Mouse (Mus musculus) heart, adult 18-20 months (tissue): ENCODE results near the gene Slc22a14. TPM values are rescaled to one million over a fixed set of nuclear protein-coding genes. Genes with fewer than 3 reads are reported as not detected.
"Not testable (repeated sequence)": the region's sequence is repeated elsewhere in the genome, so short reads cannot be mapped to it uniquely, and the experiment has no call there.

Experiments used
- DNase-seq, 2 experiments: peaks; one replicate each; pipeline ENCODE4 v3.0.0; 2021 to 2022; ENCODE audit warnings: mixed read lengths in 1 of 2
- long read RNA-seq, 2 experiments: library from polyadenylated mRNA; stranded (forward); transcript quantifications; one replicate each; pipeline ENCODE4 v2.0.0; 2021
- total RNA-seq, 2 experiments: library from RNA; stranded (reverse); gene quantifications; 2 replicates each; pipeline ENCODE4 v1.2.3; 2021

Slc22a14 gene
- not detected for total RNA-seq
- long read RNA-seq, experiment 1: 0 reads
- long read RNA-seq, experiment 2, partial matches to known transcripts: 1 of 3 reads
- long read RNA-seq, experiment 2, other reads (novel, unspliced or antisense): 2 of 3 reads

DNA sequence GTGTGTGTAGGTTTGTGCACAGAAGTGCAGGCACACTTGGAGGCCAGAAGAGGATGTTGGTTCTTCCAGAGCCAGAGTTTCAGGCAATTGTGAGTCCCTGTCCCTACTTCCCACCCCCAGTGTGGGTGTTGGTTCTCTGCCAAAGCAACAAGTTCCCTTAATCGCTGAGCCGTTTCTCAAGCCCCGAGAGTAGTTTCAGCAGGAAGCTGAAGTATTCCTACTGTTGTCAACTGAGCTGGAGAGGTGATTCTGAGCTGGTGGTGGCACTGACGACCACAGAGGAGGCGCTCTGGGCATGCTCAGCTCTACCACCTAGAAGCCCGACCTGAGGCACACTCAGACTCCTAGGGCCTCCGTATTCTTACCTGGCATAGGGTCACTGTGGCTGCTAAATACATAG, at the start of gene Slc22a14:
Gene Slc22a14 (minus strand): TSS at position 270 of the 400 bp plus-strand sequence.
- peak in 1 of 2 experiments; percentile 57 for DNase-seq

DNA sequence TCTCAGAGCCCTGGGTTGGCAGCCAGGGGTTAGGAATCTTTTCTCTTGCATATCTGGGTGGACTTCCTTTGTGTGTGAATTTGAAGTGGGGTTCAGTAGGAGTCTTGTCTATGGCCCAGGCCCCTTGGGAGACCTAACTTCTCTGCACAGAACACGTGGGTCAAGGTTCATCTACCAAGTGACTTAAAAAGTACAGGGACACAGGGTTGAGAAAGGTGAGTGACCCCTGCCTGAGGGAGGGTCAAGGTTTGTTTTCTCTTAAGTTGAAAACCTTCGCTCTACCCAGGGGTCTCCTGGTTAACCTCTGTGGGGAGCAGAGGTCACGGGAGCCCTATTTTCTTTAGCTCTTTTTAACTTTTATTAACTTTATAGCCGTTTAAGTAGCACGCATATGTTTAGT, 44.5 kb upstream of the Slc22a14 start:
- DNase-seq: no peak

DNA sequence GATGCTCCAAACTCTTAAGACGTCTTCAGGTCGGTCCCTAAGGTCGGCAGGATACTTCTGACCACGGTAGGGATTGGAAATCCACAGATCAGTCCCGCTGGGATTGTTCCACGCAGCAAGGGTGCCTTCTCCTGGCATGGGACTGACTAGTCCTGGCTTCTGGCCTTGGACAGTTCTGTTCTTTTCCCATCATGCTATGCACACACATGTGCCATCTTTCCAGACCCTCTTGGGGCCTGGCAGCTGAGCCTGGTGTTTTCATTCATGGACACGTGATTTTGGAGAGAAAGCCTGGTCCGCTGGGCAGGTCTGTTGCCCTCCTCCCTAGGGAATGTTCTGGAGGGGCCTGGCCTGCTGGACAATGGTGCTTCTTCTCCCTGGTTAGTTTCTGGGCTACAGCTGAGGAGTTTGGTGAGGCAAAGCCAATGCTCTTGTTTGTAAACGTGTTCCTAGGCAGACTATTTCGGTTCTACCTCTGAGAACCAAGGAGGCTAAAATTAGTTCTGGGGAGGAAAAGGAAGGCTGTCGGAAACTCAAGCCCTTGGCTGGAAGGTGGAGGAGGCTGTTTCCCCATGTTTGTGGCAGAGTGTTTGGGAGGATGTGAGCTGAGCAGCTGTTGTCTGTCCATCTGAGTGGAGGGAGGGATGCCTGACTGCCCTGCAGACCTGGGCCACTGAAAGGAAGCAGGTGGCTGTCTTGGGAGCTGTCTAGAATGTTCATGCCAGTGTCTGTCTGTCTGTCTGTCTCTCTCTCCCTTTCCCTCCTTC, 43.7 kb upstream of the Slc22a14 start:
- peak; percentile 35 to 36 for DNase-seq

DNA sequence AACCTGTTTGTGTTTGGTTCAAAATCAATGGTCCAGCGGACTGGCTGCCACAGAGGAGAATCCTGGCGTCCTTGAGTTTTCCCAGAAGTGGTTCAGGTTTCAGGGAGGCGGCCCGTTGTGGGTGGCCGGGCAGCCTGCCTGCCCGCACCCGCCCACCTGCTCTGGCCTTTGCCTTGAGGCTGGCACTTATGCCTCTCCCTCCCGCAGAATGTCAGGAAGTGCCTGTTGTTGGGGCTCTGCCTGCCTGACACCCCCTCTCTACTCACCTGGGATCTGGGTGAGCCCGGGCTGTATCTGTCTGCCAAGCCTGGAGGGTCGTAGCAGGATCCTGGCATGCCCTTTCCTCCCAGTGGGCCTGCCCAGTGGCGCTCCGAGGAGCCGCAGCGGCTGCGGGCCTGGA, 42.5 kb upstream of the Slc22a14 start:
- DNase-seq: peak in 1 of 2 experiments; percentile 17

DNA sequence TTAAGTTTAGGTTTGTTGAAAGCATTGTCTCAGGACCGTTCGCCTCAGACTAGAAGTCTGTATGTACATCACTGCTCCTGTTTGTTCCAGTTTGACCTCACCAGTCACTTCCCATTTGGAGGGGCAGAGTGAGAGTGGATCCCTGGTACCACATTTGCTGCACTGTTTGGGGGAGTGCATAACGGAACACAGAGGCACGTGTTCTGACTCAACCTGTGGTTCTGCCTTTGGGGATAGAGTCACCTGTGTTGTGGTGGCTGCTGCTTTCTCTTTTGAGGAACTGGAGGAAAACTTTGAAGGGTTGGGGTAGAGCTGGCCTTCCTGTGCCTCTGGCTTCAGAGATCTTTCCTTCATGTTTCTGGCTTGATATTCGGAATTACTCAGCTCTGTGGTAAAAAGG, 38.7 kb upstream of the Slc22a14 start:
- no peak for DNase-seq

DNA sequence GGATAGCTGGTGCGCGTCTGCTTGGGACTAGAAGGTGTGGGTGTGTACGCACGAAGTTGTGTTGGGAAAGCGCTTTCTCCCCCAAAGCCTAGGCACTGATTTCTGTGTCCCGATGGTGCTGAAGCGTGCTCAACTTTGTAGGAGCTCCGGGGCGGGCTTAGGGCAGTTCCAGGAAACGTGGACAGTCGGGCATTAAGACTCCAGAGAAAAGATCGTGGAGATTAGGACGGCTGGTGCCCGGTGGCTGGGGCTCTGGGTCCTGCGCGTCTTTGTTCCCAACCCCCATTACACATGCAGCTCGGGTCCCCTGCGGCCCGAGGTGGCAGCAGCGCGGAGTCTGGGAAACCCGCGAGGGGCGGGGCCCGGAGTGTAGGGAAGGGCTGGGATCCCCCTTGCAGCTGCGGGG, 37.9 kb upstream of the Slc22a14 start:
- peak; percentile 46 to 58 for DNase-seq

DNA sequence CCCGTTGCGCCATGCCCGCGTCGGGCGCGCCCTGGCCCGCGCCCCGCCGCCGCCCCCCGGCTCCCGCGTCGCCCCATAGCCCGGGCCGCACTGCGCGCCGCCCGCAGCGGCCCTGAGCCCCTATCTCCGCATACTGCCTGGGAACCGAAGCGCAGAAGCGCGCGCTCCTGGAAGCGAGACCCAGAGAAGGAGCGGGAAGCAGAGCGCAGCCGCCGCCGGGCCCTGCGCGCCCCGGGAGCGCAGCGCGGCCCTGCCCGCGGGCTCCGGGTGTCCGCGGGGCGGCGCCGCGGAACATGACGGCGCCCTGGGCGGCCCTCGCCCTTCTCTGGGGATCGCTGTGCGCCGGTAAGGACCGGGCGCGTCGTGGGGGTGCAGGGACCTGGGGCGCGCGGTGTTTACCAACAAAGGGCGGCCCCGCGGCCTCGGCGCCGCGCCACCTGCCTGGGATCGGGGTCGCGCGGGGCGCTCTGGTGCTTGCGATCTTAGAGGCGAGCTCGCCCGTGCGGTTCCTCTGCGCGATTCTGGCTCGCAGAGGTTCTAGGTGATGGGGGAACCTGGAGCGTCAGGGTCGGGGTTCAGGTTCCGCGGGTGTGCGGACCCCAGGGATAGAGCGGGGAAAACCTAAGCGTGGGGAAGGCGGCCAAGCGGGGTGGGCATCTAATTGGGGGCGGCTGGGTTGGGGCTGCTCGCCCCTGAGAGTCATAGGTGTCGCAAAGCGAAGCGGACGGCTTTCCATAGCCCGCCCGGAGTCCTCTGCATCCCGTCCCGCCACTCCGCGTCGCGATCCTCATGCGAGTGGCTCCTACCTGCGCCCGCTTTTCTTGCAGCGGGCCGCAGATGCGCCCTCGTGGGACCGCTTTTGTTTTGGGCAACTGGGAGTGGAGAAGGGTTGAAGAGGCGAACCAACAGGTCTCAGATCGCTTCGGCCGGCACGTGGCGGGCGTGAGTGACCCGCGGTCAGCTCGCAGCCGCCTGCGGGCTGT, 37.2 kb upstream of the Slc22a14 start:
- peak; percentile 33 to 69 for DNase-seq

DNA sequence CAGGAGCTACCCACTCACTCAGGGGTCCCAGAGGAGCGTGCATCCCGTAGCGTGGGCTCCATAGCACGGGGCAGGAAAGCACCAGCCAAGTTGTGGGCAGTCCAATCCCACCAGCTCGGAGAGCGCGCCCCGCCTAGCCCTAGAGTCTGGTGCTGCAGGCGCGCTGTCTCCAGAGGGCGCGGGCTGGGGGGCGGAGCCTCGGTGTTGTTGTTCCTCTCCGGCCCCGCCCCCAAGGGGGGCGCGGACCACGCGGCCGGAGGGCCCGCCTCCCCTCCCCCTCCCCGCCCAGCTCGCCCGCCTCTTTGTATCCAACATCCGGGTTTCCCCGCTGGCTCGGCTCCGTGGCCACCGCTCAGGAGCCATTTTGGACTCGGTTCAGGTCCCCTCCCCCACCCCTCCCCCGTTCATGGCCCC, 36.5 kb upstream of the Slc22a14 start, which contains the start of gene Acvr2b:
Gene Acvr2b (plus strand): TSS at position 318 of the 414 bp plus-strand sequence.
- DNase-seq: peak; percentile 95 to 96

DNA sequence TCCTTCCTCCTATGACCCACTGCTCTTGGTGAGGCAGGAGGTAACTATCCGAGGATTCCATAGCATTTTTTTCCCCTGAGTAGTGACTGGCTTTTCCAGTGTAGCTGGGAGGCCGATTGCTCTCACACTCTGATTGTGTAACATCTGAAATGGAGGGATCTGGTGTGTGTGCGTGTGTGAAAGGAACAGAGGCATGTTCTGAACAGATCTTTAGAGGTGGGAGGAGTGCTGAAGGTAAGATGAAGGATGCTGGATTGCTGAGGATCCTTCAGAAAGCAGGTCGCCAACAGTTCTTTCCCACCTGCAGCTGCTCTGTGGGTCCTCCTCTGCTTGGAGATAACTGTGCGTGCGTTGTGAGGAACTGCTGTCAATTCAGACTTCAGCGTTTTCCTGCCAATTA, 36.0 kb upstream of the Slc22a14 start:
- DNase-seq: peak in 1 of 2 experiments; percentile 30

DNA sequence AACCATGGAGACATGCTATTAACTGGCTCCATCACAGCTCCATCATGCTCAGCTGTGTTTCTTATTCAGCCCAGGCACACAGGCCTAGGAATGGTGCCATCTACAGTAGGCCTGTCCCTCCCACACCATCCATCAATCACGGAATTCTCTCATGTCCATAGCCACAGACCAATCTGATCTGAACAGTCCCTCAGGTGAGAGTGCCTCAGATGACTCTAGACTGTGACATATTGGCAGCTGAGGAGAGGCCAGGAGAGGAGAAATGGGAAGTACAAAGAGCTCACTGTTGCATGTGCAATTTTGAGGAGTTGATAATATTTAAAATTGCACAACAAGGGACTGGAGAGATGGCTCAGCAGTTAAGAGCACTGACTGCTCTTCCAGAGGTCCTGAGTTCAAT, 29.5 kb upstream of the Slc22a14 start:
- DNase-seq: no peak

DNA sequence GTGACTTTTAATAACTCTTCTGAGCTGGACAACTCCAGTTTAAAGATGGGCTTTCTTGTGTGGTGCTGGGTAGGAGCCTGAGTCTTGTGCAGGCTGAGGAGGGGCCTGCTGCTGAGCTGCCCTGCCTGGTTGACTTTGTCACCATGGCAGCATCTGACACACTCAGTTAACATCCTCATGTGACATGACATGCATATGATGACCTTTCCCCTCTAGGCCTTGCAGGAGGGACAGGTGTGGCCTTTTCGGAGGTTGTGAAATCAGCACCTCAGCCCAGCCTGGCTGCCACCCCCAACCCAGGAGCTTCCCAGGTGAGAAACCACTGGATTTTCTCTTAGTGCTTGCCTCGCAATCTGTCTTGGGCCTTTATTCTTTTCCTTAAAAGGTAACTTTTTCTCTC, 24.9 kb upstream of the Slc22a14 start:
- DNase-seq: no peak

DNA sequence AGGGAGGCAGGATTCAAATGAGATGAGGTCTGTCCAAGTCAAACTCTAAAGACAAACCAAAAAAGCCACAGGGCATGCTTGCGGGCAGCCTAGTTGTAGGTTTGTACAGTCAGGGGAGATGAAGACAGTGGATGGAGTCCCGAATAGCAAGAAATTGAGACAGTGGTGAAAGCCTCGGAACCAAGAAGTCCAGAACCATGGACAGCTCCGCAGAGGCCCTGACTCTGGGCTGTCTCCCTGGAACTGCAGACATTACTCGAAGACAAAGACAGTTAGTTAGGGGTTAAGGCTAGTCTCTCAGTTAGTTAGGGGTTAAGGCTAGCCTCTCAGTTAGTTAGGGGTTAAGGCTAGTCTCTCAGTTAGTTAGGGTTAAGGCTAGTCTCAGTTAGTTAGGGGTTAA, 23.6 kb upstream of the Slc22a14 start:
- no peak for DNase-seq

DNA sequence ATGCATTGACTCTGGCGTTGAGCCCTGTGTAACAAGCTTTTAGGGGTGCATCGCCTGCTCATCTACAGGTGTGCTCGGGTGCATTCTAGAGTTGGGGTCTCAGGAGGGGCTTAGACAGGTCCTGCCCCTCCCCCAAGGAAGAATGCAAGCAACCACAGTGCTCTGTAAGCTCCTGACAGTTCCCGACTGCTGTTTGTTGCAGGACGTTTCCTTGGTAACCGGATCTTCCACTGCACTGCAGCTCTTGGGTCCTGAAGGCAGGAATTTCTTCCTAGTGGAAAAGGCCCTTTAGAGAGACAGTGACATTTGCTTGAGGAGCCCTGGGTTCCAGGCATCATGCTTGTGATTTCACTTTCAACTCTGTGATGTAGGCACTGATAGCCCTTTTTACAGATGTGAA, 17.2 kb upstream of the Slc22a14 start:
- DNase-seq: no peak

DNA sequence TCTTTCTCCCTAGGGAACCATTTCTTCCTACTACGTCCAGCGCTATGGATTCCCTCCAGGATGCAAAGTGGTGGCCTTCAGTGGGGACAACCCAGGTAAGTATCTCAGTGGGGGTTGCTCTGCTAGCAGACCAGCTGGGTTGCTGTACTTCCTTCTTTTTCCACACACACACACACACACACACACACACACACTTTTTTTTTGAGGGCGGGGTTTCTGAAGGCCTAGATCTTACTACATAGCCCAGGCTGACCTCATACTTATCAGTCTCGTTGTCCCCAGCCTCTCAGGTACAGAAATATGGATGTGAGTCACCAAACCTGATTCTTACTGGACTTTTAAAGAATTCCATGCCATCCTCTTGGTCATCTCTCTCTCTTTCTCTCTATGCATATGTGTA, 12.9 kb upstream of the Slc22a14 start:
- DNase-seq: no peak

DNA sequence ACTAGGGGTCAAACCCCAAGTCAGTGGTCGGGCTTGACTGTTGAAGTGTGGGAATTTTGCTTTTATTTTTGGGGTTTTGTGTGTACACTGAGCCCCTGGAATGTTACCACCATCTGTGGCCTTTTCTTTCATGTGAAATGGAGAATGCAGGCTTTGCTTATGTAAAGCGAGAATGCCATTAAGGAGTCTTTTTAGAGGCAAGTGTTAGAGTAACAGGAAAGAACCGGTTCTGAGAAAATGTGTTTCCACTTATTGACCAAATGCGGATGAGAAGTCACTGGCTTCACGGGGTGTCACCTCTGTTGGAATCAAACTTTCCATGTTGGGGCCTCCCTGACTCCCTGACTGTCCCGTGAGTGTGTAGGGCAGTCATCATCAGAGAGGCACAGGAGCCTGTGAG, 10.2 kb upstream of the Slc22a14 start:
- no peak for DNase-seq

DNA sequence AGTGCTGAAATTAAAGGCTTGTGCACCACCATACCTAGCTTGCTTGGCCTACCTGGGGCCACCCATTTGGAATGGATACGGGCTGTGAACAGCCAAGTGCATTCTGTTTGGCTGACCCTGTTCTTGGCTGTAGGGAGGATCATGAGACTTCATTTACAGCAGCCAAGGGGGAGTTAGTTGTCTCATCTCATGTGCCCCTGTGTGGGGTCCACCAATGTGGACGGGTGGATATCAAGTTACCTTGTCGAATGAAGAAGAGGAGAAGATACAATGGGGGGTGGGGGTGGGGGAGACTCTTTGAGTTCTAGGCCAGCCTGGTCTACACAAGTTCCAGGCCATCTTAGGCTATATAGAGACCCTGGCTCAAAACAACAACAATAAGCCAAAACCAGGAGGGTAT, 9.7 kb upstream of the Slc22a14 start:
- no peak for DNase-seq

DNA sequence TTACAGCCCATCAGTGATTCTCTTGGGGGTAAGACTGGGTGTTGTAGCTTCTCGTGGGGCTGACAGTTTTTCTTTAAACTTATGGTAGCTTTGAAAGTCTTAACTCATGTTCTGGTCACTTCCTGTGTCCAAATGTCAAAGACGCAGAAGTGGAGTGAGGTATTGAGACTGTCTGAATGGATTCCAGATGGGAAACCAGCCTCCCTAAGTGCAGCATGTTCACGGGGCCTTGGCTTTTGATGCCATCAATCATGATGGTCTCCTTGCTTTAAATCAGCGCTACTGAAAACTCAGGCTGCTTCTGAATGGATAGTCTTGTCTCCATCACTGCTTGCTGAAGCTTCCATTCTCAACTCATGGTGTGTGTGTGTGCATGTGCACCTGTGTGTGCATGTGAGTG, 5.9 kb upstream of the Slc22a14 start:
- no peak for DNase-seq

DNA sequence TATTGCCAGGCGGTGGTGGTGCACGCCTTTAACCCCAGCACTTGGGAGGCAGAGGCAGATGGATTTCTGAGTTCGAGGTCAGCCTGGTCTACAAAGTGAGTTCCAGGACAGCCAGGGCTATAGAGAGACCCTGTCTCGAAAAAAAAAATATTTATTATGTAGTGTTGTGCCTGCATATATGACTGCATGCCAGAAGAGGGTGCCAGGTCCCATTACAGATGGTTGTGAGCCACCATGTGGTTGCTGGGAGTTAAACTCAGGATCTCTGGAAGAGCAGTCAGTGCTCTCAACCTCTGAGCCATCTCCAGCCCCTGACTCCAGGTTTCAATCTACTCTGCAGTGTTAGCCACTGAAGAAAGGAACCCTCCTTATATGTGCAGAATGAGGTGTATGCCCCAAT, 5.4 kb upstream of the Slc22a14 start:
- not testable (repeated sequence) for DNase-seq

DNA sequence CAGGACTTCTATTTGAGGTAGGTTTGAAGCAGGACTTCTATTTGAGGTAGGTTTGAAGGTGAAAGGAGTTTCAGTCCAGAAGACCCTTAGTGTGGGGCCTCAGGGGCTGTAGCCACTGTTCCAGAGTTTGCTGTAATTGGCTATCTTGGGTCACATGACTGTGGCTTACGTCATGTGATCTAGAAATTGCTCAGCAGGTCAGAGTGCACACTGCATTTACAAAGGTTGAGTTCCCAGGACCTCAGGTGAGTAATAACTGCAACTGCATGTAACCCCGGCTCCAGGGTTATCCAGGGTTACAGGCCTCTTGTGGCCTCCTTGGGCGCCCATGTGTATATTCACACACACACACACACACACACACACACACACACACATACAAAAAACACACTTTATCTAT, 3.0 kb upstream of the Slc22a14 start:
- no peak for DNase-seq

DNA sequence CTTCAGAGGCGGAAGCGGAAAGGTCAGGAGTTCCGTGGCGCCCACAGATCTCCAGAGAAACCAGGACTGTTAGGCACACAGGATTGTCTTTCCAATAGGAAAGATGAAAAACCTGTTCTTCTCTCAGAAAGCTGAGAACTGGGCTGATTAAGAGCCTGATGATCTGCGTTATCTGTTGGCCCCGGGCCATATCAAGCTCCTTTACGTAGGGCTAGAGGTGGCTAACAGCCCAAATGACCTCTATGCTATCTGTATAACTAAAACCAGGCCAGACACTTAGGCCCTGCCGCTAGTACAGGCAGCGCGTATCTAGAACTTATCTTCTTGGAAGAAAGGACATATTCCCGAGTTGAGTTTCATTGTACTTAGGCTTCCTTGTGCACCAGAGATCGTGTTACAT, 2.1 kb downstream of the Slc22a14 start:
- DNase-seq: no peak

DNA sequence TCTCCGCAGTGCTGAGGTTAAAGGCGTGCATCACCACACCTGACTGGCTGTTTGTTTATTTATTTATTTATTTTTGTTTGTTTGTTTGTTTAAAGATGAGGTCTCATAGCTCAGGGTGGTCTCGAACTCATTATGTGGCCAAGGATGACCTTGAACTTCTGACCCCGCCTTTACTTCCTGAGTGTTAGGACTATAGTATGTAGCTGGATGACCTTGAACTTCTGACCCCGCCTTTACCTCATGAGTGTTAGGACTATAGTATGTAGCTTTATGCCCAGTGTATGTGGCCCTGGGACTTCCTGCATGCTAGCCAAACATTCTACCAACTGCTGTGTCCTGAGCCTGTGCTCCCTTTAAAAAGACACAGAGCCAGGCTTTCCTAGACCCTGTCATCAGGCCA, 3.9 kb downstream of the Slc22a14 start:
- no peak for DNase-seq

DNA sequence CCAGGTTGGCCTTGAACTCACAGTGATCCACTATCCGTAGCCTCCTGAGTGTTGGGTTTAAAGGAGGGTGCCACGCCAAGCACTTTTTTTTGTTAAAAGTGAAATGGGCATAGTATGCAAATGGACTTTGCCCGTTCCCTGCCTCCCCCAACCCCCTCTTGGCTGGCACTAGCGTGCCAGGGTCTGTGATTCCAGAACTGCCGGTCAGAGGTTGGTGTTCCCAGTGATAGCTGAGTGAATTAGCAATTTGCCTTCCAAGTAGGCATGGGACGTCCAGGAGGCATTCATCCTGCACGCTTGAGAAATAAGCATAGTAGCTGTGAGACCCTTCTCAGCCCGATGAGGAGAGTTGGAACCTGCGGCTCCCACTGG, 7.3 kb downstream of the Slc22a14 start:
- no peak for DNase-seq
